Mouse (Mus musculus): ENCODE data around the gene Trak2. TPM values are rescaled to one million over a fixed set of nuclear protein-coding genes. Genes with fewer than 3 reads are reported as not detected.

Gene Trak2
- total and polyA plus RNA-seq, 3 experiments = 11.4 to 107 (median 15.5) TPM

DNA sequence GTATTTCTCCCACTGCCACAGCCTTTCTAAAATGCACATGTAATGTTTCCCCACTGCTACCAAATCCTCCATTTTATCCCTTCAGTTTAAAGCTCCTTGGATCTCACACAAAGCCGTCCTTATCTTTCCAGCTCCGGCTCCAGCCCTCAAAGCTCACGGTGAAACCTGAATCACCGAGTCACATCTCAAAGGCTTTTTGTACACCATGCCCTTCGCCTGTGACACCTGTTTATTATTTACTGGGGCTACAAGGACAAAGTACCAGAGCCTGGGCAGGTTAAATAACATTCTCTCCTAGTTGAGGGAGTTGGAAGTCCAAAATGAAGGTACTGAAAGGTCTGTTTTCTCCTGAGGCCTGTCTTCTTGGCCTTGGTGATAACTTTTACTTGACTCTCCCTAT lies 3.2 kb downstream of the Trak2 start:
- peaks cover 0 to 70% of the 10 kb centered on the region in 2 experiments; a peak in 2 of 4 replicates for H3K36me3 ChIP-seq (ENCODE audit: control insufficient read depth in 1 of 2, insufficient read depth in 2 of 2, low read length in 2 of 2)
- no peak overlapping the region for H3K27ac ChIP-seq (ENCODE audit: control insufficient read depth, low read depth, low read length)
- H3K27me3 ChIP-seq (ENCODE audit: control insufficient read depth in 1 of 2, insufficient read depth in 2 of 2, low read length in 2 of 2) = no peaks in the 10 kb centered on the region
- H3K9ac ChIP-seq (ENCODE audit: control insufficient read depth, low read depth, low read length, poor library complexity, severe bottlenecking) = peak overlapping the region; percentile 17; the same call in 1 of the 2 replicates
- TF ChIP-seq JUND (IDR thresholded peaks at IDR 0.05; ENCODE audit: low read depth, low read length) (no peak), MAZ (IDR thresholded peaks at IDR 0.05; ENCODE audit: low read depth, low read length) (no peak), TBP (IDR thresholded peaks at IDR 0.05; ENCODE audit: low read depth, low read length) (no peak), POLR2AphosphoS2 (IDR thresholded peaks at IDR 0.05; ENCODE audit: low read length) (no peak), CHD1 (IDR thresholded peaks at IDR 0.05; ENCODE audit: low read depth, low read length) (no peak), ETS1 (IDR thresholded peaks at IDR 0.05; ENCODE audit: low read depth, low read length) (no peak), BHLHE40 (IDR thresholded peaks at IDR 0.05; ENCODE audit: borderline replicate concordance, low read depth, low read length) (no peak), ZNF384 (IDR thresholded peaks at IDR 0.05; ENCODE audit: low read depth, low read length) (no peak), MAFK (IDR thresholded peaks at IDR 0.05; ENCODE audit: borderline replicate concordance, low read depth, low read length) (no peak), ZC3H11A (IDR thresholded peaks at IDR 0.05; ENCODE audit: low read depth, low read length) (no peak), E2F4 (IDR thresholded peaks at IDR 0.05; ENCODE audit: borderline replicate concordance, low read depth, low read length) (no peak), SMC3 (IDR thresholded peaks at IDR 0.05; ENCODE audit: low read depth, low read length) (no peak), ZMIZ1 (IDR thresholded peaks at IDR 0.05; ENCODE audit: low read depth, low read length) (no peak), TCF12 (IDR thresholded peaks at IDR 0.05; ENCODE audit: low read depth, low read length) (no peak), NRF1 (IDR thresholded peaks at IDR 0.05; ENCODE audit: insufficient read depth, low read depth, low read length, poor library complexity, severe bottlenecking) (no peak), TAL1 (IDR thresholded peaks at IDR 0.05; ENCODE audit: low read length) (no peak), NELFE (IDR thresholded peaks at IDR 0.05; ENCODE audit: low read depth, low read length) (no peak), MXI1 (IDR thresholded peaks at IDR 0.05; ENCODE audit: low read depth, low read length) (no peak)
- no peak for DNase-seq (ENCODE audit: low read depth, low spot score)
- no peak overlapping the region for H3K4me3 ChIP-seq (ENCODE audit: control insufficient read depth in 1 of 2, insufficient read depth in 1 of 2, low read depth in 2 of 2, low read length in 2 of 2)
- H3K4me1 ChIP-seq (ENCODE audit: control insufficient read depth in 1 of 2, insufficient read depth in 2 of 2, low read length in 2 of 2) = peaks cover 38 to 44% of the 10 kb centered on the region in 2 experiments
- peaks cover 58% of the 10 kb centered on the region for H3K79me2 ChIP-seq (ENCODE audit: control insufficient read depth, insufficient read depth, low read length, poor library complexity)
- no peaks in the 10 kb centered on the region for H3K9me3 ChIP-seq (replicated peaks; ENCODE audit: insufficient read depth, low read length)

DNA sequence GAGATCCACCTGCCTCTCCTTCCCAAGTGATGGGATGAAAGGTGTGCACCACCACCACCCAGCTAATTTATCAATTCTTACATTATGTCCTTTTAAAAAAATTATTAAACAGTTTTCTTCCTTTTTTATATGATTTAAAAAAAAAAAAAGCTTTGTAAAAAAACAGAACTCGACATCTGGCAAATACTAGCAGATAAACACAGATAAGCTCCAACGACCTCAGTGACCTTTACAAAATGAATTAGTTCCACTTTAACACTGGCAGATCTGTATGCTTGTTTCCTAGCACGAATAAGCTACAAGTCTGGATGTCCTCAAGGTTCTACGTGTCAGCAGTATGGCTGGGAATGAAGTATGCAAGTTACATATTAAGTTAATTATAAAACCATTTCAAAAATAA lies 5.7 kb downstream of the Trak2 start:
- peak overlapping the region; percentile 33; the same call in 1 of the 2 replicates for H3K9ac ChIP-seq (ENCODE audit: control insufficient read depth, low read depth, low read length, poor library complexity, severe bottlenecking)
- peaks cover 0 to 82% of the 10 kb centered on the region in 2 experiments; a peak in 2 of 4 replicates for H3K36me3 ChIP-seq (ENCODE audit: control insufficient read depth in 1 of 2, insufficient read depth in 2 of 2, low read length in 2 of 2)
- peak; percentile 38 for DNase-seq (ENCODE audit: low read depth, low spot score)

More for the DNA sequence above, 5.7 kb downstream of the Trak2 start:
- Histone ChIP-seq H3K27ac (ENCODE audit: control insufficient read depth, low read depth, low read length) (peak overlapping the region; percentile 60), H3K4me1 (ENCODE audit: control insufficient read depth in 1 of 2, insufficient read depth in 2 of 2, low read length in 2 of 2) (peaks cover 57% of the 10 kb centered on the region in 2 experiments), H3K27me3 (ENCODE audit: control insufficient read depth in 1 of 2, insufficient read depth in 2 of 2, low read length in 2 of 2) (no peaks in the 10 kb centered on the region), H3K79me2 (ENCODE audit: control insufficient read depth, insufficient read depth, low read length, poor library complexity) (peaks cover 61% of the 10 kb centered on the region), H3K9me3 (replicated peaks; ENCODE audit: insufficient read depth, low read length) (no peaks in the 10 kb centered on the region), H3K4me3 (ENCODE audit: control insufficient read depth in 1 of 2, insufficient read depth in 1 of 2, low read depth in 2 of 2, low read length in 2 of 2) (peak overlapping the region in 1 of 2 experiments; percentile 13; a peak in 1 of 4 replicates)
- TF ChIP-seq CHD1 (IDR thresholded peaks at IDR 0.05; ENCODE audit: low read depth, low read length) (0 out of 2 replicates have a peak, but pooled peaks have one; percentile 21), SIN3A (IDR thresholded peaks at IDR 0.05; ENCODE audit: low read length) (peak; percentile 68; the same call in 1 of the 2 replicates), E2F4 (IDR thresholded peaks at IDR 0.05; ENCODE audit: borderline replicate concordance, low read depth, low read length) (no peak), JUND (IDR thresholded peaks at IDR 0.05; ENCODE audit: low read depth, low read length) (no peak), UBTF (IDR thresholded peaks at IDR 0.05; ENCODE audit: borderline replicate concordance, insufficient read depth, low read depth, low read length) (no peak), ETS1 (IDR thresholded peaks at IDR 0.05; ENCODE audit: low read depth, low read length) (peak; percentile 82), MEF2A (IDR thresholded peaks at IDR 0.05; ENCODE audit: extremely low read depth, insufficient replicate concordance, low read depth, low read length, poor library complexity, severe bottlenecking) (no peak), TBP (IDR thresholded peaks at IDR 0.05; ENCODE audit: low read depth, low read length) (no peak), TCF12 (IDR thresholded peaks at IDR 0.05; ENCODE audit: low read depth, low read length) (peak; percentile 78), USF1 (IDR thresholded peaks at IDR 0.05; ENCODE audit: low read depth, low read length) (no peak), EP300 (IDR thresholded peaks at IDR 0.05; ENCODE audit: low read depth in 1 of 2, low read length in 2 of 2) (peak; percentile 75 to 82), RCOR1 (IDR thresholded peaks at IDR 0.05; ENCODE audit: low read depth, low read length) (peak; percentile 64), GATA1 (IDR thresholded peaks at IDR 0.05; ENCODE audit: low read depth, low read length) (peak; percentile 79), MYB (IDR thresholded peaks at IDR 0.05; ENCODE audit: low read depth, low read length) (peak; percentile 49; the same call in 1 of the 2 replicates), ELF1 (IDR thresholded peaks at IDR 0.05; ENCODE audit: low read depth, low read length) (0 out of 2 replicates have a peak, but pooled peaks have one; percentile 16), ZNF384 (IDR thresholded peaks at IDR 0.05; ENCODE audit: low read depth, low read length) (peak; percentile 96)

All from MEL (cell line).